Mouse (Mus musculus) limb, embryonic 14.5 days (tissue): ENCODE measurements around the gene Mcf2l. TPM values are rescaled to one million over a fixed set of nuclear protein-coding genes. Genes with fewer than 3 reads are reported as not detected.

ENCODE experiments used
- ATAC-seq: fragments of 200-750 bp; cut with Nextera tagmentation; 2 replicates; pipeline ENCODE4 v1.8.0; 2017; ENCODE audit warnings: low read depth, moderate number of reproducible peaks, moderate TSS enrichment; ENCODE audit not compliant: low FRiP score
- DNase-seq: peaks from one replicate; pipeline ENCODE4 v3.0.0-alpha.2; 2015; ENCODE audit warnings: low spot score
- H3K27ac ChIP-seq: fragments of 300-500 bp; sonication (generic); replicated peaks from 2 replicates; pipeline ENCODE4 v1.5.1; 2014; ENCODE audit warnings: low read depth, mild to moderate bottlenecking, low read length, moderate library complexity, mixed read lengths
- H3K27me3 ChIP-seq: fragments of 300-500 bp; sonication (generic); 2 replicates; pipeline ENCODE4 v1.6.1; 2014; ENCODE audit warnings: low read length, mixed read lengths; ENCODE audit not compliant: control insufficient read depth, insufficient read depth
- H3K36me3 ChIP-seq: fragments of 300-500 bp; sonication (generic); 2 replicates; pipeline ENCODE4 v1.6.1; 2014; ENCODE audit warnings: mild to moderate bottlenecking, low read length, moderate library complexity, mixed read lengths; ENCODE audit not compliant: control insufficient read depth, insufficient read depth
- H3K4me1 ChIP-seq: fragments of 300-500 bp; sonication (generic); 2 replicates; pipeline ENCODE4 v1.6.1; 2014; ENCODE audit warnings: antibody characterized with exemption, low read length, mixed read lengths; ENCODE audit not compliant: control insufficient read depth, insufficient read depth
- H3K4me2 ChIP-seq: fragments of 300-500 bp; sonication (generic); replicated peaks from 2 replicates; pipeline ENCODE4 v1.6.1; 2014; ENCODE audit warnings: low read depth, mild to moderate bottlenecking, low read length, moderate library complexity; ENCODE audit not compliant: severe bottlenecking
- H3K4me3 ChIP-seq: fragments of 300-500 bp; sonication (generic); replicated peaks from 2 replicates; pipeline ENCODE4 v1.5.1; 2014; ENCODE audit warnings: low read length
- H3K9ac ChIP-seq: fragments of 300-500 bp; sonication (generic); 2 replicates; pipeline ENCODE4 v1.6.1; 2014; ENCODE audit warnings: mild to moderate bottlenecking, low read depth, low read length, moderate library complexity; ENCODE audit not compliant: severe bottlenecking
- H3K9me3 ChIP-seq: fragments of 300-500 bp; sonication (generic); 2 replicates; pipeline ENCODE4 v1.6.1; 2016; ENCODE audit warnings: low read length; ENCODE audit not compliant: control insufficient read depth
- POLR2A ChIP-seq: fragments of 200-500 bp; IDR thresholded peaks from 2 replicates; pipeline ENCODE4 v1.8.0; 2012; ENCODE audit warnings: inconsistent platforms, mild to moderate bottlenecking, moderate library complexity, borderline replicate concordance; ENCODE audit not compliant: insufficient read depth, insufficient read length; ENCODE audit errors: extremely low read depth
- WGBS: fragments of 180-500 bp; shearing (Covaris S2); extraction: QIAGEN DNeasy Blood & Tissue Kit; methylation state at CpG from one replicate; pipeline ENCODE4 v1.1.7; 2014; 5-methylcytosine and 5-hydroxymethylcytosine counted together
- polyA plus RNA-seq, 2 experiments: library from polyadenylated mRNA; depleted of rRNA in 1 of 2; stranded (reverse) in 1 of 2; unstranded in 1 of 2; fragments of >200 nt; fragmentation: Nextera tagmentation in 1 of 2; extraction: Ambion mirVana in 1 of 2; gene quantifications; 2 replicates each; pipeline versions ENCODE4 v1.2.1 to v1.2.3; 2012 to 2014

Gene Mcf2l
- polyA plus RNA-seq, 2 experiments: 11.5 to 14.9 TPM

DNA sequence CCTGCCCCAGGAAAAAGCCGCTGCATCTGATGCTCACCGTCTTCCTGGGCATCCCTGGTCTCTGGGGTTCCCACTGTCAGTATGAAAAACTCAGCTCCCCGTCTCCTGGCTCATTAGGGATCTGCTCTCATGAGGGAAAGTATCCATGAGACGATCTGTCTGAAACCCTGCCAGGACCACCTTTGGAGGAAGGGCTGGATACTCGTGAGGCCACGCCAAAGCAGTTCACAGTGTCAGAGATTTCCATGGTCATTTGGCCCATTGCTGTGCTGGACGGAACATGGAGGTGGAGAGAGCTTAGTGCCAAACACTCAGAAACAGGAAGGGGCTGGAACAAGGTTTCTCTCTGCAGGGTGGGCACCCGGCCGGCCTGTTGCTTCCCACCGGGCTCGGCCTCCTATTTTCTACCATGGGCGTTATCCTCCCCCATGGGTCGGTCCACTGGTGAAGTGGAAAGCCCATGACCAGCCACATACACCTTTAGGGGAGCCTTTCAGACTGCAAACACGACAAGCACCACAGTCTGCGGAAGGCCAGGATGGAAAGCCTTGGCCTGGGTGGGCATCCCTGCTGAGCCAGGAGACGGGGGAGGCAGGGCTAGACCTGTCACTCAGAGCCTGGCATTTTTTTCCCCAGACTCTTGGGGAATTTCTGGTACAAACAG is 14.3 kb downstream of the Mcf2l start:
- no peaks in the 10 kb centered on the region for H3K36me3 ChIP-seq
- H3K4me3 ChIP-seq: no peak overlapping the region
- 77% methylated on average over 16 of the region's 16 CpGs for WGBS
- no peaks in the 10 kb centered on the region for H3K9me3 ChIP-seq
- no peak overlapping the region for H3K9ac ChIP-seq
- TF ChIP-seq POLR2A: no peak
- no peak overlapping the region for H3K4me2 ChIP-seq
- H3K27me3 ChIP-seq: no peaks in the 10 kb centered on the region
- DNase-seq: no peak
- H3K27ac ChIP-seq: no peak overlapping the region
- no peaks in the 10 kb centered on the region for H3K4me1 ChIP-seq
- ATAC-seq: no peak

DNA sequence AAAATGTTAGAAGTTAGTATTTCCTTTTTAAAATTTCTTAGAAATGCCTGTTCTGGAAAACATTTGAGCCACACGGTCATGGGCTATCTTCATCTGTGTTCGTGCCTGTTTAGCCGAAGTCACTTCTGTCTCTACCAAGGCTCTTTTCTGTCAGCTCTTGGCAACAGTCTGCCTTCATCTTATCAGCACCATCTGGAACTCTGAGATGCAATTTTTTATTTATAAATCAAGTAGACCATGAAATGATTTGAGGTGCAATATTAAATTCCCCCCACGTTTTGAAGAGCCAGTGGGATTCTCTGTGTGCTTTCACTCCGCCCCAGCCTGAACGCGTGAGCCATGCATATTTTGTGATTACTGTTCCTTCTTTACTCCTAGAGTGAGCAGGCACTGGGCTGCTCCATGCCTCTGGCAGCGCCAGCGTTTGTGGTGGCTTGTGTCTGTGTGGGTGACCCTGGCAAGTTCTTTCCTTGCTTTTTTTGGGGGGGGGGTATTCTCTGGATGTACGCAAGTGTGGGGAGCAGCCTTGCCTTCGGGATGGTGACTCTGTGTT is 15.5 kb downstream of the Mcf2l start:
- H3K4me3 ChIP-seq: no peak overlapping the region
- no peak for DNase-seq
- H3K9ac ChIP-seq: no peak overlapping the region
- H3K4me1 ChIP-seq: no peaks in the 10 kb centered on the region
- WGBS: 82% methylated on average over 11 of the region's 11 CpGs
- H3K9me3 ChIP-seq: no peaks in the 10 kb centered on the region
- no peaks in the 10 kb centered on the region for H3K27me3 ChIP-seq
- H3K27ac ChIP-seq: no peak overlapping the region
- TF ChIP-seq POLR2A: no peak
- ATAC-seq: no peak
- no peaks in the 10 kb centered on the region for H3K36me3 ChIP-seq
- H3K4me2 ChIP-seq: no peak overlapping the region

DNA sequence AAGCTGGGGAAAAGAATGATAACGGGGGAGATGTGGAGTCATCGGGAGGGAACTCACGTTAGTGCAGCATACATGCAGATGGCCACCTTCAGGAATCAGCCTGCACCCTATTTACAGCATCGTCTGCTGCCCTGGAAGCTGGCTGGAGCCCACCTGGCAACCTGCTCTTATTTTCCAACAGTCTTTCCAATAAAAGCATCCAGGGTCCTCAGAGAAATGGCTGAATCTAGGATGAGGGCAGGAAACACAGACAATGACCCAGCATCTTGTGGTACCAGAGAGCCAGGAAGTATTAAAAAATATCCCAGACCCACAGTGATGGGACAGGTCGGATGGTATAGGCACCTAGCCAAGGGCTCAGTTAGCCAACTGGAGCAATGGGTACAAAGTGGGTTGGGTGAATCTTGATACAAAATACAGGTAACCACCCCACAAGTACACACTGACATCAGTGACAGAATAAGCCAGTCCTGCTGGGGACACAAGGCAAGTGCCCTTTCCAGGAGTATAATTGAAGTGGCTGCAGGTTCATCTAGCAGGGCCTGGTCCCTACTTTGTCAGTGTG is 19.4 kb downstream of the Mcf2l start:
- DNase-seq (no peak), ATAC-seq (no peak)
- Histone ChIP-seq H3K4me1 (no peaks in the 10 kb centered on the region), H3K36me3 (no peaks in the 10 kb centered on the region), H3K27ac (no peak overlapping the region), H3K4me3 (no peak overlapping the region), H3K9me3 (no peaks in the 10 kb centered on the region), H3K4me2 (no peak overlapping the region), H3K27me3 (no peaks in the 10 kb centered on the region), H3K9ac (no peak overlapping the region)
- TF ChIP-seq POLR2A: no peak
- 65% methylated on average over 5 of the region's 5 CpGs for WGBS

DNA sequence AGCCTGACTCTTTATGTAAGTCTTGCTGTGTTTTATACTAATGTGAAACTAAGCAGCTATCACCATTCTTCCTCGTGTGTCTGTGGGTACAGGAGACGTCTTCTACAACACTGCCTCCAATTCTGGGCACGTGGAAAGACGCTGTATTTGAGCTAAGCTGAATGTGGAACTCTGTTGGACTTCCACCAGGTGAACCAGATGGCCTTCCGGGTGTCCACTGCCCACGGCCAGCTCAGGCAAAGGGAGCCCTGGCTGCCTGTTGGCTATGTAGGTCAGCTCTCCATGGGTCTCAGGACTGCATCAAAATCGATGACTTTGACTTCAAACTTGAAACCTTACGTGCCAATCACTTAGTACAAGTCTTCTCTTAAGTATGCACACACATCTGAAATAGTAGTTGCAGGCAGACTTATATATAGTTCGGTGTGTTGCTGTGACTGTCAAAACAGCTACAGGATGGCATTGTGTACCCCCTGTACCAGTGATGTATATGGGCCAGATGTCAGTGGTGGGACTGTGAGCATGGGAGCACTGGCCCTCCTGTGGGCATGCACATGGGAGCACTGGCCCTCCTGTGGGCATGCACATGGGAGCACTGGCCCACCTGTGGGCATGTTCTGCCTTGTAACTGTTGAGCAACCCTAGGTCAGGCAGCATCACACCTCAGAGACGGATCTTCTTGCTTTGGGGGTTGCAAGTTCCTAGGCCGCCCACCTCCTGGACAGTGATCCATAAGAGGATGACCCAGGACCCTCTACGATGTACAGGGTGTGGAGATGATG is 20.4 kb downstream of the Mcf2l start:
- 85% methylated on average over 12 of the region's 12 CpGs for WGBS
- no peaks in the 10 kb centered on the region for H3K4me1 ChIP-seq
- no peaks in the 10 kb centered on the region for H3K36me3 ChIP-seq
- H3K4me2 ChIP-seq: no peak overlapping the region
- DNase-seq: no peak
- no peak overlapping the region for H3K4me3 ChIP-seq
- H3K9me3 ChIP-seq: no peaks in the 10 kb centered on the region
- no peak overlapping the region for H3K9ac ChIP-seq
- no peak for TF ChIP-seq POLR2A
- no peak overlapping the region for H3K27ac ChIP-seq
- ATAC-seq: no peak
- H3K27me3 ChIP-seq: no peaks in the 10 kb centered on the region

DNA sequence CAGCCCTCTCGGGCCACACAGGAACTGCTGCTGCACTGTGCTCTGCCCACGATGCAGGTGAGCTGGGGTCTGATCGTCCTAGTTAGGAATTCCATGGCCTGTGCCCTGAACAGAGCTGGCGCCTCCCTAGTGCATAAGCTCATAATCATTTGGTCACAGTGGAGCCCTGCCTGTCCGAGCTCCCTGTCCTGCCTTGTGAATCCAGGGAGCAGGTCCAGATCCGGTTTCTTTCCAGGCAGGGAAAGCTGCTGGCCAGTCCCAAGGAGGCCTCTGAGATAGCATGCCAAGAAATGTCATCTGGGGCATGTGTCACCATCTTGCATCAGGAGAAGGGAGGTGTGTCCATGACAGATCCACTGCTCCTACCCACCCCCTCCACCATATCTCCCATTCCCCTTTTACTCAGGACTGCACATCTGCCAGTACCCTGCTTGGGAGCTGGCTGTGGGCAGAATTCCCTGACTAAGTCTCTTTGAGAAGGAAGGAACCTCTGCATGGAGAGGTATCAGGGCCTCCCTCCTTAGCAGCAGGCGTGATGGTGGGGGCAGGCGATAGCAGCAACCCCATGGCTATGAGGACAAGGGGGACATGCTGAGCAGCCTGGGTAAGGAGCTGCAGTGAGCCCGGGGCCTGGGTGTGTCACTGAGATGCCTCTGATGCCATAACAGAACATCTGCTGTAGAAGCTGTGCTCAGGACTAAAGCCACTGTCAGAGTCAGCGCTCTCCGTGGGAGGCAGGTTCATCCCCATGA is 21.4 kb downstream of the Mcf2l start:
- no peak overlapping the region for H3K9ac ChIP-seq
- WGBS: 74% methylated on average over 11 of the region's 11 CpGs
- ATAC-seq (no peak), DNase-seq (no peak)
- H3K4me3 ChIP-seq: no peak overlapping the region
- TF ChIP-seq POLR2A: no peak
- H3K27me3 ChIP-seq: no peaks in the 10 kb centered on the region
- no peaks in the 10 kb centered on the region for H3K9me3 ChIP-seq
- no peaks in the 10 kb centered on the region for H3K36me3 ChIP-seq
- H3K4me1 ChIP-seq: no peaks in the 10 kb centered on the region
- no peak overlapping the region for H3K4me2 ChIP-seq
- no peak overlapping the region for H3K27ac ChIP-seq
